In the genomic region with DNA sequence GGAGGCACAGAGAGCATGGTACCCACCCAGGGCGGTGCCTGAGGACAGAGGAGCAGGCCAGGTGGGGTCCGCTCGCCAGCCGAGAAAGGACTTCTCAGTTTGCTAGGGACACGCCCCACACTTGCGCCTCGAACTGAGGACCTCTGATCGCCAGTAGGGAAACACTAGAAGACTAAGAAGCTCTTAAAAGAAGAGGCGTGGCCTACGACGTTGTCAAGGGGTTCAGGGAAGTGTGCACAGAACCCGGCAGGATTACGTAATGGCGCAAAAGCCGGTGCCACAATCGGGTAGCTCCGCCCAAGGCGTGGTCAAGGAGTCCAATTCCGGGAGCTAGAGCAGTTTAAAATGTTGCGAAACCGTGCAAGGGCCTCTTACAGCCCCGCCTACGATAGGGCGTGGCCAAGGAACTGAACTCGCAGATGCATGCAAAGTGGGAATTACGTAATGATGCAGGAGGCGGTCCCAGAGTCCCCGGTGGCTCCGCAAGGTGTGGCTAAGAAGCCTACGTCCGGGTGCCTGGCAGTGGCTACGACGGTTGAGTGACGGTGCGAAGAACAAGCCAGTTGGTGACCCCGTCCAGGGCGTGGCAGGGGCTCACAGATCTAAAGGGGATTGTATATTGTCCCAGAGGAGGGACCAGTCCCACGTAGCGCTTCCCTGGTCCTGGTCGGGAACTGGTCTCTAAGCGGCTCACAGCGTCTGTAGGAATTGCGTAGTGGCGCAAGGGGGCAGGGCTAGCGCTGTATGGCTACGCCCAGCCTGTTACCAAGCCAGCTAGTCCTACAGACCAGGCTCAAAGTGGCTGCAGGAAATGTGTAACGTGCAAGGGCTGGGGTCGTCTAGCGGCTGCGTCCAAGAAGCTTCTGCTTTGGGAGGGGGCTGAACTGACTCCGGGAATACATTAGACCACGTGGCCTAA, we compare ENCODE assay signal across 8 mouse cellular contexts. TPM values are rescaled to one million over a fixed set of nuclear protein-coding genes. Genes with fewer than 3 reads are reported as not detected.
DNase-seq lines count a peak whose midpoint lies in the region; ATAC-seq and TF ChIP-seq lines count a peak whose summit lies in the region.

Abhd11 (plus strand) TSS at position 482 of the 919 bp plus-strand sequence.

- H3K27me3 ChIP-seq in forebrain, embryonic 15.5 days, result no peaks in the 10 kb centered on the region; the same call in 1 of the 2 replicates

- H3K4me1 ChIP-seq in ES-E14 (ENCODE audit: control insufficient read depth in 2 of 2, insufficient read depth in 2 of 2, low read length in 2 of 2, poor library complexity in 1 of 2), result peaks cover 0 to 13% of the 10 kb centered on the region in 2 experiments; a peak in 1 of 4 replicates
- H3K4me1 ChIP-seq in forebrain, embryonic 15.5 days, result peaks cover 22% of the 10 kb centered on the region
- peaks cover 4% of the 10 kb centered on the region; the same call in 1 of the 2 replicates for H3K4me1 ChIP-seq in lung, adult 2 months (ENCODE audit: control insufficient read depth, insufficient read depth, low read length)

- peak within 1 kb of the TSS; percentile 92 for H3K9ac ChIP-seq in ES-E14 (ENCODE audit: insufficient read depth, low read depth, low read length, poor library complexity, severe bottlenecking)
- H3K9ac ChIP-seq in forebrain, embryonic 15.5 days (replicated peaks), result peak within 1 kb of the TSS; percentile 59

- peak within 1 kb of the TSS; percentile 63 for H3K4me2 ChIP-seq in forebrain, embryonic 15.5 days (replicated peaks)

- WGBS in forebrain, embryonic 15.5 days, result under 1% methylated on average over 52 of the region's 52 CpGs
- WGBS in lung, adult 2 months, result under 1% methylated on average over 52 of the region's 52 CpGs

- in situ Hi-C loops in ES-E14 (cut with MboI; ENCODE audit: low sequenced_read_pairs in 2 of 2, unreplicated experiment in 2 of 2), result no loop called here

- intact Hi-C loops in heart, postnatal 25 days (cut with DNase I), result no loop called here

- peak; percentile 100 for DNase-seq in ES-E14 (ENCODE audit: low read depth, low spot score)
- peak; percentile 100 for DNase-seq in cerebellum, adult 11-12 months
- DNase-seq in heart, postnatal 25 days (ENCODE audit: low spot score), result peak; percentile 99
- peak; percentile 95 to 98 for DNase-seq in layer of hippocampus, adult 18-20 months (ENCODE audit: low spot score in 2 of 2)
- peak; percentile 97 for DNase-seq in lung, adult 2 months
- DNase-seq in thymus, adult 18-20 months, result peak; percentile 97 to 99

- TF ChIP-seq CTCF in lung, adult 2 months (IDR thresholded peaks at IDR 0.05; ENCODE audit: insufficient read depth, low read length), result peak; percentile 16; the same call in 1 of the 2 replicates

- H3K27ac ChIP-seq in ES-E14 (ENCODE audit: insufficient read depth, low read depth, low read length, poor library complexity, severe bottlenecking), result peak within 1 kb of the TSS; percentile 94
- H3K27ac ChIP-seq in forebrain, embryonic 15.5 days (replicated peaks), result peak within 1 kb of the TSS; percentile 98

- H3K9me3 ChIP-seq in ES-E14 (ENCODE audit: control insufficient read depth, insufficient read depth, low read depth, low read length), result no peaks in the 10 kb centered on the region
- no peaks in the 10 kb centered on the region for H3K9me3 ChIP-seq in forebrain, embryonic 15.5 days

- peak; percentile 91 for ATAC-seq in forebrain, embryonic 15.5 days (replicated peaks)
- peak; percentile 76 for ATAC-seq in neutrophil, adult 5-6 weeks (ENCODE audit: extremely low read depth, insufficient number of reproducible peaks, low FRiP score, poor library complexity, severe bottlenecking)

- peak; percentile 98 for TF ChIP-seq POLR2A in lung, adult 2 months (IDR thresholded peaks at IDR 0.05; ENCODE audit: borderline replicate concordance, extremely low read depth, low read depth, low read length)

- peaks cover 9% of the 10 kb centered on the region; the same call in 1 of the 2 replicates for H3K36me3 ChIP-seq in ES-E14 (ENCODE audit: control insufficient read depth, insufficient read depth, low read length, poor library complexity, severe bottlenecking)
- no peaks in the 10 kb centered on the region for H3K36me3 ChIP-seq in forebrain, embryonic 15.5 days

- H3K4me3 ChIP-seq in ES-E14 (ENCODE audit: insufficient read depth in 1 of 2, low read depth in 1 of 2, low read length in 2 of 2, poor library complexity in 1 of 2, severe bottlenecking in 1 of 2), result peak within 1 kb of the TSS; percentile 82 to 90
- peak within 1 kb of the TSS; percentile 74 for H3K4me3 ChIP-seq in forebrain, embryonic 15.5 days
- peak within 1 kb of the TSS; percentile 89 for H3K4me3 ChIP-seq in lung, adult 2 months (replicated peaks; ENCODE audit: extremely low read depth, low read depth, low read length)

TF ChIP-seq in ES-E14, 5 proteins besides CTCF, POLR2A, EP300 and RAD21:
- no peak for TF ChIP-seq CHD2 (IDR thresholded peaks at IDR 0.05; ENCODE audit: low read depth, low read length)
- TF ChIP-seq ZC3H11A (IDR thresholded peaks at IDR 0.05; ENCODE audit: borderline replicate concordance, low read depth, low read length), result no peak
- TF ChIP-seq MAFK (IDR thresholded peaks at IDR 0.05; ENCODE audit: insufficient read depth, low read depth, low read length), result no peak
- no peak for TF ChIP-seq ZNF384 (IDR thresholded peaks at IDR 0.05; ENCODE audit: low read depth, low read length)
- no peak; the same call in none of the 2 replicates for TF ChIP-seq HCFC1 (IDR thresholded peaks at IDR 0.05; ENCODE audit: borderline replicate concordance, insufficient read depth, low read length)

RNA-seq across cellular contexts. Expression of gene Abhd11, which starts in this region (rescaled TPM):
- total RNA-seq in ES-E14 (2012; rRNA removed), result 64.8 and 105 TPM in 2 replicates
- polyA plus RNA-seq in forebrain, embryonic 15.5 days (2015; fragmentation: Nextera tagmentation; extraction: Ambion mirVana), result 69.5 and 70.3 TPM in 2 replicates
- 10 to 100 TPM; 59.4 to 65.8 TPM for total RNA-seq in heart, postnatal 25 days (2021)
- 10 to 100 TPM; 27.8 to 29.5 TPM for total RNA-seq in layer of hippocampus, adult 18-20 months (2021)
- 66.9 and 78.4 TPM in 2 replicates for polyA plus RNA-seq in lung, adult 2 months (2012; rRNA removed)
- 28.6 and 32.2 TPM in 2 replicates for total RNA-seq in neutrophil, adult 5-6 weeks (2017)

Comparison
In these comparisons a context has a peak if more than half of its experiments do, and no peak if none do; other contexts are left out.
1. Peak in every context shown above with its lines: DNase-seq, ATAC-seq, H3K4me3 ChIP-seq and H3K27ac ChIP-seq.